Mouse (Mus musculus) forebrain, embryonic 13.5 days (tissue): Measurements from ENCODE around the gene Ipp. TPM values are rescaled to one million over a fixed set of nuclear protein-coding genes. Genes with fewer than 3 reads are reported as not detected.

Experiments used
- ATAC-seq: fragments of 200-750 bp; cut with Nextera tagmentation; 2 replicates; pipeline ENCODE4 v1.8.0; 2017
- H3K27ac ChIP-seq: fragments of 300-500 bp; sonication (generic); 2 replicates; pipeline ENCODE4 v1.5.1; 2015; ENCODE audit warnings: inconsistent platforms, mild to moderate bottlenecking, moderate library complexity
- H3K27me3 ChIP-seq: fragments of 300-500 bp; sonication (generic); 2 replicates; pipeline ENCODE4 v1.6.1; 2015; ENCODE audit warnings: mild to moderate bottlenecking, inconsistent platforms
- H3K36me3 ChIP-seq: fragments of 300-500 bp; sonication (generic); 2 replicates; pipeline ENCODE4 v1.6.1; 2015; ENCODE audit warnings: mild to moderate bottlenecking, inconsistent platforms; ENCODE audit not compliant: poor library complexity, severe bottlenecking
- H3K4me1 ChIP-seq: fragments of 300-500 bp; sonication (generic); 2 replicates; pipeline ENCODE4 v1.6.1; 2015; ENCODE audit warnings: inconsistent platforms
- H3K4me2 ChIP-seq: fragments of 300-500 bp; sonication (generic); 2 replicates; pipeline ENCODE4 v1.6.1; 2015; ENCODE audit warnings: inconsistent platforms, mild to moderate bottlenecking, moderate library complexity
- H3K4me3 ChIP-seq: fragments of 300-500 bp; sonication (generic); 2 replicates; pipeline ENCODE4 v1.5.1; 2015; ENCODE audit warnings: mild to moderate bottlenecking, inconsistent platforms
- H3K9ac ChIP-seq: fragments of 300-500 bp; sonication (generic); 2 replicates; pipeline ENCODE4 v1.6.1; 2015; ENCODE audit warnings: mild to moderate bottlenecking, inconsistent platforms
- H3K9me3 ChIP-seq: fragments of 300-500 bp; sonication (generic); replicated peaks from 2 replicates; pipeline ENCODE4 v1.6.1; 2016; ENCODE audit warnings: inconsistent platforms
- WGBS: fragments of 180-500 bp; shearing (Covaris S2); methylation state at CpG from one replicate; pipeline ENCODE4 v1.1.7; 2015; 5-methylcytosine and 5-hydroxymethylcytosine counted together
- polyA plus RNA-seq: library from polyadenylated mRNA; unstranded; fragments of >200 nt; fragmentation: Nextera tagmentation; extraction: Ambion mirVana; gene quantifications from 2 replicates; pipeline ENCODE4 v1.2.1, GENCODE M21; 2015

Gene Ipp
- polyA plus RNA-seq, 1 experiment from 2014 or later, result 19.8 TPM

DNA sequence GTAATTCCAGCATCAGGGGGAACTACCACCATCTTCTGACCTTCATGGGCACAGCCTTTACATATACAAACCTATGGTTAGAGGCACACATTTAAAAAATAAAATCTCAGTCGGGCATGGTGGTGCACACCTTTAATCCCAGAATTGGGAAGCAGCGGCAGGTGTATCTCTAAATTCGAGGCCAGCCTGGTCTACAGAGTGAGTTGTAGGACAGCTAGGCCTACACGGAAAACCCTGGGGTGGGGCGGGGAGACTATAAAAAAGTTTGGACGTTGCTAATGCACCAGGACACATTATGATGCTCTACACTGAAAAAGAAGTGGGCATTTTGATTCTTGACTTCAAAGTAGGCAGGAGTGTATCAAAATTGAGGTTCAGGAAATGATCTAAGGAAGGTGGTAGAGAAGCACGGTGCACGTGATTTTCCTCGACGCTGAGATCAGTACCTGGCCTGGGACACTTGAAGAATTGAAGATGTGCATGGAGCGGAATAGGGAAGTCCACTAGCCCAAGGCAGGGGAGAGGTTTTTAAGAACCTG, 394 bp upstream of the Ipp start:
- peak overlapping the region; percentile 81; the same call in 1 of the 2 replicates for H3K27ac ChIP-seq
- peak overlapping the region; percentile 51 for H3K4me3 ChIP-seq
- H3K36me3 ChIP-seq, result peaks cover 4% of the 10 kb centered on the region
- H3K4me2 ChIP-seq, result peak overlapping the region; percentile 70
- H3K9me3 ChIP-seq, result no peaks in the 10 kb centered on the region
- no peak for ATAC-seq
- H3K4me1 ChIP-seq, result peaks cover 14% of the 10 kb centered on the region
- H3K27me3 ChIP-seq, result no peaks in the 10 kb centered on the region
- WGBS, result 27% methylated on average over 11 of the region's 11 CpGs
- H3K9ac ChIP-seq, result peak overlapping the region; percentile 76

- Histone ChIP-seq H3K36me3 (peaks cover 33% of the 10 kb centered on the region), H3K4me1 (no peaks in the 10 kb centered on the region), H3K9me3 (no peaks in the 10 kb centered on the region), H3K9ac (no peak overlapping the region), H3K27ac (no peak overlapping the region), H3K27me3 (no peaks in the 10 kb centered on the region), H3K4me2 (no peak overlapping the region), H3K4me3 (no peak overlapping the region)
- 66% methylated on average over 2 of the region's 2 CpGs for WGBS
- ATAC-seq, result no peak
Measured at GRCm38 (mm10) chr4:116531109-116531508, 23.8 kb downstream of the Ipp start.

DNA sequence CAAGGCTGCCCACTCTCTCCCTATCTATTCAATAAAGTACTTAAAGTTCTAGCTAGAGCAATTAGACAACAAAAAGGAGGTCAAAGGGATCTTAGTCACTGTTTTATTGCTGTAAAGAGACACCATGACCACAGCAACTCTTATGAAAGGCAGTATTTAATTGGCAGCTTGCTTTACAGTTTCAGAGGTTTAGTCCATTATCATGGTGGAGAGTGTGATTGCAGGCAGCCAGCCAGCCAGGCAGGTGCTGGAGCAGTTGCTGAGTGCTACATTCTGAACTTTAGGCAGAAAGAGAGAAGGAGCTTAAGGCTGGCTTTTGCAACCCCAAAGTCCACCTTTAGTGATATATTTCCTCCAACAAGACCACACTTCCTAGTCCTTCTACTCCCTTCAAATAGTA, 29.0 kb downstream of the Ipp start:
- H3K4me1 ChIP-seq, result no peaks in the 10 kb centered on the region
- no peak overlapping the region for H3K27ac ChIP-seq
- no peak overlapping the region for H3K4me3 ChIP-seq
- no peak overlapping the region for H3K9ac ChIP-seq
- peaks cover 29% of the 10 kb centered on the region for H3K36me3 ChIP-seq
- no peak for ATAC-seq
- H3K9me3 ChIP-seq, result no peaks in the 10 kb centered on the region
- no peak overlapping the region for H3K4me2 ChIP-seq
- no peaks in the 10 kb centered on the region for H3K27me3 ChIP-seq

- Histone ChIP-seq H3K27me3 (no peaks in the 10 kb centered on the region), H3K4me1 (no peaks in the 10 kb centered on the region), H3K9me3 (no peaks in the 10 kb centered on the region), H3K36me3 (peaks cover 26% of the 10 kb centered on the region), H3K9ac (no peak overlapping the region), H3K4me2 (no peak overlapping the region), H3K27ac (no peak overlapping the region), H3K4me3 (no peak overlapping the region)
- no peak for ATAC-seq
- WGBS, result 95% methylated on average over 3 of the region's 3 CpGs
Measured at GRCm38 (mm10) chr4:116537737-116538136, 30.4 kb downstream of the Ipp start.

GRCm38 (mm10) chr4:116550432-116550831, 43.1 kb downstream of the Ipp start:
- WGBS, result 90% methylated on average over 1 of the region's 1 CpGs
- Histone ChIP-seq H3K4me1 (peaks cover 3% of the 10 kb centered on the region; the same call in 1 of the 2 replicates), H3K9ac (no peak overlapping the region), H3K27ac (no peak overlapping the region), H3K27me3 (no peaks in the 10 kb centered on the region), H3K9me3 (no peaks in the 10 kb centered on the region), H3K36me3 (peaks cover 11% of the 10 kb centered on the region), H3K4me2 (no peak overlapping the region), H3K4me3 (no peak overlapping the region)
- ATAC-seq, result no peak

DNA sequence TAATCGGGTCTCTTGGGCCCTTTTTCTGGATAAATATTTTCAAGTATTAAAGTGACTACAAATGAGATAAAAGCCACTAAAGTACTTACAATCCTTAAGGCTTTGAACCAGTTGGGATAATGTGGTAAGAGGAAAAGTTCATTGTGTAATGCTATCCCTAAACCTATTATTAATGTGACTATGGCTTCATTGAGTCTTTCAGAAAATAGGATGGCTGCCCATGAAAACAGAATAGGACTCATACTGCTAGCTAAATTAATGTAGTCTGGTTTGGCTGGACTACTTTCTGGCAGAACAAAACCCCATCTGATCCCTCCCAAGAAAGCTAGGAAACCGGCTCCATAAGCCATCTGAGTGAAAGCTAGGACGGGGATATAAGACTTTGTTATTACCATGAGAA, 45.7 kb downstream of the Ipp start:
- H3K4me2 ChIP-seq, result no peak overlapping the region
- peaks cover 11% of the 10 kb centered on the region for H3K36me3 ChIP-seq
- 84% methylated on average over 3 of the region's 3 CpGs for WGBS
- no peak for ATAC-seq
- H3K4me1 ChIP-seq, result peaks cover 10% of the 10 kb centered on the region
- H3K4me3 ChIP-seq, result no peak overlapping the region
- H3K27ac ChIP-seq, result no peak overlapping the region
- H3K27me3 ChIP-seq, result no peaks in the 10 kb centered on the region
- no peak overlapping the region for H3K9ac ChIP-seq
- H3K9me3 ChIP-seq, result no peaks in the 10 kb centered on the region

DNA sequence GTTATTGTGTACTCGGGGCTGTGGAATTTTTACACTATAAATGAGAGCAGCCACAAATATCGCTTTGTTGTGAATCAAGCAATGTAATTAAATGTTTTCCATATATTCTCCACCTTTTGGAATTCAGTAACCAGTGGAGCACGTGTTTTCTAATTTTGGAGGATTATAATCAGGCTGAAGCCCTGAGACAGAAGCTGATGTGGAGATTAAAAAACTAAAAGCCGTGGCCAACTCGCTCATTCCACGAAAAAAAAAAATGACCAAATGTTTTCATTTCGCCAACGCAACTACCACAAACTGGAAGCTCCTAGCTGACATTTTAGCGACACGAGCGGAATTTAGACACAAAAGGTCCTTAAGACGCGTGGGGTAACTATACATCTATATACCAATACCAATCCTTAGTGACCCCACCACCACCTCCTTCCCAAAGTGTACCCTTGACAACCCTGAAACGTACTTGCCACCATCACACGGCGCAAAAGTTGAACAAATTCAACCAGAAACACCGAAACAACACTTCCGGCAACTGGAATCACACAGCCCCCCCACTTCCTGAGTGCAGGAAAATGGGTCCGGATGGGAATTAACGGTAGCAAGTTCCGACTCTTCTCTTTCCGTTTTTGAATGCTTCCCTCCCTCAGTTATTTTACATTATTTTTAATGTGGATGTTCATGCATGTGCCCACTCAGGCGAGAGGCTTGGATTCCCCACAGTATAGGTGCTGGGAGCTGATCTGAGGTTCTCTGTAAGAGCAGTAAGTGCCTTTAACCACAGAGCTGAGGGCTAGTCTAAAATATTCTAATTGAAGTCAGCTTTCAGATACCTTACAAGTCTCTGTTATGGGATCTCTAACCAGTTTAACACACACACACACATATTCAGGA, 48.3 kb downstream of the Ipp start, which contains the start of gene Tmem69:
Tmem69 (minus strand) TSS at position 524 of the 888 bp plus-strand sequence.
- Histone ChIP-seq H3K9ac (peak within 1 kb of the TSS; percentile 75), H3K4me2 (peak within 1 kb of the TSS; percentile 79), H3K4me3 (peak within 1 kb of the TSS; percentile 91), H3K9me3 (no peaks in the 10 kb centered on the region), H3K36me3 (peaks cover 11% of the 10 kb centered on the region), H3K4me1 (peaks cover 34% of the 10 kb centered on the region), H3K27ac (peak within 1 kb of the TSS; percentile 91), H3K27me3 (no peaks in the 10 kb centered on the region)
- no peak for ATAC-seq
- WGBS, result 4% methylated on average over 23 of the region's 23 CpGs

- Histone ChIP-seq H3K4me2 (peak overlapping the region; percentile 79), H3K36me3 (peaks cover 11% of the 10 kb centered on the region), H3K27ac (peak overlapping the region; percentile 91), H3K27me3 (no peaks in the 10 kb centered on the region), H3K4me1 (peaks cover 35% of the 10 kb centered on the region), H3K4me3 (peak overlapping the region; percentile 91), H3K9me3 (no peaks in the 10 kb centered on the region), H3K9ac (peak overlapping the region; percentile 75)
- ATAC-seq, result peak; percentile 97
- under 1% methylated on average over 28 of the region's 28 CpGs for WGBS
Measured at GRCm38 (mm10) chr4:116556561-116557305, 49.4 kb downstream of the Ipp start.

DNA sequence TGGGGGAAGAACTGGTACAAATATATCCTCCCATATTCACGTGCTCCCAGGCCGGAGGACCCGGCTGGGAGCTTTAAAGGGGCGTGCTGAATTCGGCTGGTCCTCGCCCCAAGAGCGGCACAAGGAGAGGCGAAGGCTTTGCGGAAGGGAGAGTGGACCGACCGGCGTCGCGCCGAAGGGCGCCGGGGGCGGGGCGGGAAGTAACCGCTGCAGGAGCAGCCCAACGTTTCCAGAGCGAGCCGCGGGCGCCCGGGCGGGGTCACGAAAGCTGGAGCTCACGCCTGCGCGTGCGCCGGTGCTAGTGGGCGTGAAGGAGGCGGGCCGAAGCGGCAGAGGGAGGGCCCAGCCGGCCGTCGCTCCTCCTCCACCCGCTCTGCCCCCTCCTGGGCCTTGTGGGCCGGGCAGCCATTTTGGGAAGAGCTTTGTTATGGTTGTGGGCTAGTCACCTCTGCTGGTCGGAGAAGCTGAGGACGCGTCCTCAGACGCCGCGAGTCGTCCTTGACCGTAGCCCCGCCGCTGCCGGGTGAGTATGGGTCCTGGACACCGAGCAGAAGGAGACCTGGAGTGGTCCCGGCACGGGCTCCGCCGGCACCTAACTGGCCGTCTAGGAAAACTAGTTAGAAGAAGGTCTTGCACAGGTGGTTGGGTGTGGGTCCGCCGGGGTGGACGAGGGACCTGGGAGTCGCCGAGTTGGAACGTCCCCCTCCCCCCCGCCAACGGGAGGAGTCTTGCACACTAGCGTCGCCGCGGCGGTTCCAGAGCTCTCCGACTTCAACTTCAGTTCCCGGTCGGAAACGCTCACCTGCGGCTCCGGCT, 50.2 kb downstream of the Ipp start, which contains the start of gene Gpbp1l1:
Gpbp1l1 (plus strand) TSS at position 353 of the 816 bp plus-strand sequence.
- under 1% methylated on average over 67 of the region's 78 CpGs for WGBS
- peak within 1 kb of the TSS; percentile 79 for H3K4me2 ChIP-seq
- H3K4me3 ChIP-seq, result peak within 1 kb of the TSS; percentile 91
- no peaks in the 10 kb centered on the region for H3K27me3 ChIP-seq
- H3K4me1 ChIP-seq, result peaks cover 35% of the 10 kb centered on the region
- H3K9ac ChIP-seq, result peak within 1 kb of the TSS; percentile 75
- no peaks in the 10 kb centered on the region for H3K9me3 ChIP-seq
- H3K36me3 ChIP-seq, result peaks cover 11% of the 10 kb centered on the region
- H3K27ac ChIP-seq, result peak within 1 kb of the TSS; percentile 91
- ATAC-seq, result peak; percentile 97

DNA sequence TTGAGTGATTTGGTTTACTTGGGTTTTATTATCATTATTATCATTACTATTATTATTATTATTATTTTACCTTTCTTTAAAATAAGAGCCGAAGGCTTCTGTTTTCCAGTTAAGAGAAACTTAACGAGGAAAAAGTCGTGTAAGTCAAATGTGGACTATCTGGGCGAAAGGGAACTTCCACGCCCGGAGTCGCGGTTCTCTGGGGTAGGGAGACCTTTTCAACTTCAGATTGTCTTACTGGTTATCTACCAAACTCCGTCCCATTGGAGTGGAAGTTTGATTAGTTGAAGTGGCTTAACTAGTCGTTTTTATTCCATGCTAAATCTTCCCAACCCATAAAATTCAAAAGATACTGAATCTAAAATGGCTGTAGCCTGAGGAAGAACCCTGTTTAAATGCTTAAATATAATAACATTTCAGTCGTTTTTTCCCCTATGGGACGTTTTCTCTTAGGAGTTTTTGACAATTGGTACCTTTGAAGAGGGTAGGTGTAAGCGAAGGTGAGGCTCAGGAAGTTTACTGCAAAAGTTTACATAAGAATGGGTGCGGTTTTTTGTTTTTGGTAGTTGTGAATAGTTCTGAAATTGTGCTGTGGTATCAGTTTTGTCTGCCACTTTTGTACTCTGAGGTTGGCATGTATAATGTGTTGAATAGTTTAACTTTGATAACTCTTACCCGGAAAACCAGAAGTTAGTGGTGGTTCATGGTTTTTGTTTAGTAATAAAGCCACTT, 51.0 kb downstream of the Ipp start:
- H3K36me3 ChIP-seq, result peaks cover 7% of the 10 kb centered on the region
- ATAC-seq, result no peak
- H3K9me3 ChIP-seq, result no peaks in the 10 kb centered on the region
- peaks cover 35% of the 10 kb centered on the region for H3K4me1 ChIP-seq
- 6% methylated on average over 15 of the region's 15 CpGs for WGBS
- H3K9ac ChIP-seq, result peak overlapping the region; percentile 75
- peak overlapping the region; percentile 79 for H3K4me2 ChIP-seq
- H3K4me3 ChIP-seq, result peak overlapping the region; percentile 91
- no peak overlapping the region for H3K27ac ChIP-seq
- H3K27me3 ChIP-seq, result no peaks in the 10 kb centered on the region
